Mouse (Mus musculus) brain, embryonic 18.5 days (tissue): ENCODE measurements around the gene Hoxd8.

Experiments used
- DNase-seq: peaks from one replicate; pipeline ENCODE4 v3.0.0-alpha.2; 2012; ENCODE audit warnings: low read depth, low spot score

The Hoxd8 gene

DNA sequence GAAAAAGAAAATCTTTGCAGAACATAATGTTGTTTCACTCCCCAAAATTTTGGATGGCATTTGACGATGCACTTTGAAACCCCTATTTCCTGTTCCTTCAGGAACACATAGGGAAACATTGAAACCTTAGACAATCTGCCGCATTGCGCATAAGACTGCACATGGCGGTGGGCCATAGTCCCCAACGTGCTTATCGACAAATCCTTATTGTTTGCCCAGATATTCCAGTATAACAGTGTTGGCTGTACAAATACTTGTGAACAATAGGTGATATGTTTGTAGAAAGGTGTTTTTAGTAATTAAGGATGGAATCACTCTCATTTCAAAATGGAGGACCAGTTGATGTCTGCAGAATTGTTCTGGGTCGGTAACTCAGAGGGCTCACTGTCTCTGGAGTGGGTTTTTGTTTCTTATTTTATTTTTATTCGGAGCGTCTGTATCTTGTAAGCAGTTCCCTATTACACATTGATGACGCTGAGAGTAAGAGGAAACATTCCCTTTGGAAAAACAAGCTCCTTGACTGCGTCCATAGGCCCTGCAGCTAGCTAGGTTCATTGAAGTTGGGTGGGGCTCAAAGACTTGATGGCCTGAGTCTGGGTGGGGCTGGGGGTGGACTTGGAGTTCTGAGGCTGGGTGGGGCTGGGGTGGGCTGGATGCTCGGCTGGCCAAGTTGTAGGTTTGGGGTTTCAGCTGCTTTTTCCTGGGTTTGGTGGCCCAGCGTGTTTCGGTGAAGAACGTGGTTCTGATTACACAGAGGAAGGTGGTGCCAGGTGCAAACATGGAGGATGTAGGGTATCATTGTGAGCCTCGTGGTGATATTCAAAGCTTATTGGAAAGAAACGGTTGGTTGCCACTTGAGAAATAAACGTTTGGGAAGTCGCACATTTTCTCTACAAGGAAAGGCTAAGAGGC is 9.1 kb downstream of the Hoxd8 start:
- DNase-seq, result no peak

- no peak for DNase-seq
Observed at GRCm38 (mm10) chr2:74714156-74714789, 9.9 kb downstream of the Hoxd8 start.

DNA sequence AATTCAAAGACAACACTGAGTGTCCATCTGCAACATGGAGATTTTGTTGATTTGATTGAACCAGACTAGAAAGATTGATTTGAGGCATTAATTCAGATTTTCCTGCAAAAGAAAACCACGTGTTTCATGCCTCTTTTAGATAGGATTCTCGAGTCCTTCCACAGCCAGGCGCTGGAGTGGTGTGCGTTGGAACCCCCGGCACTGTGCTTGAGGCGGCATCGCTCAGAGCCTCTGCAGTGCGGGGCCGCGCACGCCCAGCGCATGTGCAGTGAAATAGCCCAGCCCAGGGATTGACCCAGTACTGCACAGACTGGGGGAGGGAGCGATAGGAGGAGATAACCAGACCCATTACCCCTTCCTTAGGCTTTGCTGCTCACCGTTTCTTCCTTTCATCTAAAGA is 10.5 kb downstream of the Hoxd8 start:
- DNase-seq, result no peak

GRCm38 (mm10) chr2:74715504-74716241 is 11.3 kb downstream of the Hoxd8 start:
- no peak for DNase-seq

GRCm38 (mm10) chr2:74720384-74720783 is 16.0 kb downstream of the Hoxd8 start:
- DNase-seq, result no peak

- no peak for DNase-seq
Observed at GRCm38 (mm10) chr2:74720955-74721491, 16.6 kb downstream of the Hoxd8 start.

- DNase-seq, result no peak
Observed at GRCm38 (mm10) chr2:74721882-74722281, 17.5 kb downstream of the Hoxd8 start.

DNA sequence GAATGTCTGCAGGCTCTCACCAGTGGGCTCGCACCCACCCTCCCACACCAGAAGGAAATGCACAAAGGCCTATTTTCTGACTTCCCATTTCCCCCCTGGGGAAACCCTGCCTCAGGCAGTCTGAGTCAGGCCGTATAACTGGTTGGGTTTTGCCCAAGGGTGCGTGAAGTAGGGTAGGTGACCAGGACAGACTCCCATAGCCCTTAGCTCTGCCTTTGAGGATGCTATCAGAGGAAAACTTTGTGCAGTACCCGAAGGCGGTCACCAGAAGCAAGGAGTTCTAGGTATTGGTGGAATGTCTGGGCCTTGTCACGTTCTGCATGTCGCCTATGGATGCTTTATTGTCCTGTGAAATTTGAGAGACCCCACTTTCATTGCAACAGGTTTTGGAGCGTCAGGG is 18.5 kb downstream of the Hoxd8 start:
- no peak for DNase-seq

GRCm38 (mm10) chr2:74724244-74725015 is 20.0 kb downstream of the Hoxd8 start:
- DNase-seq, result no peak

DNA sequence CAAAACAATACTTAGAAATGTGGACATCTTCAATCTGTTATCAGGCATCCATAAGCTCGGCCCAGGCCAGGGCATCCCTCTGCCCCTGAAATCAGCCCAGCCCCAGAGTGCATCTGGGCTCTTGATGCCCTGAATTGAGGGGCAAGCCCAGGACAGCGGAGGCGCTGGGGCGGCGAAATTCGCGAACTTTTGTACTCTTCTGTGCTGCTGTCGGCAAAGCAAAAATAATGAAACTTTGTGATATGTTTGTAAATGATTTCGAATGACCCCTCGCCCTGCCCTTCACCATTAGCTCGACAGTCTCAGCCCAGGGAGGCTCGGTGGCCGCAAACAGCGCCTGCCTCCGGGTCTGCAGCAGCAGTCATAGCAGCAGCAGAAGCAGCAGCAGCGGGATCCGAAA is 20.8 kb downstream of the Hoxd8 start:
- DNase-seq, result no peak

DNA sequence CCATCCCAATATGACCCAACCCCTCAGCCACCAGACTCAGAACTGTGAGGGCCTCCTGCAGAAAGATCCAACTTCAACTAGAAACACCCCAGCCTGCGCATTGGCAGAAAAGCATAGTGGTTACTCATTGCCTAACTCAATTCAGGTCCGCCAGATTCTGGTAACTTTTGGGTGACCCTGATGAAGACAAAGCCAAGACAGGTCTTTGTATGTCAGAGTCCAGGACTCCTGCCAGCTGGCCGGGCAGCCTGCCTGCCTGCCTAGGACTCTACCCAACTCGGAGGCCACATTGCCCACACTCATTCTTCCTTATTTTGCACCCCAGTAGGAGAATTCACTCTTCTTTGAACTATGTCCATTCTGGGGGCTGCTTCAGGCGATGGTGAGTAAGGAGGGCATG is 22.1 kb downstream of the Hoxd8 start, which contains the start of gene Gm28230:
Gene Gm28230 (plus strand): TSS at position 178 of the 400 bp plus-strand sequence.
- no peak for DNase-seq

- no peak for DNase-seq
Observed at GRCm38 (mm10) chr2:74726973-74727639, 22.7 kb downstream of the Hoxd8 start.

DNA sequence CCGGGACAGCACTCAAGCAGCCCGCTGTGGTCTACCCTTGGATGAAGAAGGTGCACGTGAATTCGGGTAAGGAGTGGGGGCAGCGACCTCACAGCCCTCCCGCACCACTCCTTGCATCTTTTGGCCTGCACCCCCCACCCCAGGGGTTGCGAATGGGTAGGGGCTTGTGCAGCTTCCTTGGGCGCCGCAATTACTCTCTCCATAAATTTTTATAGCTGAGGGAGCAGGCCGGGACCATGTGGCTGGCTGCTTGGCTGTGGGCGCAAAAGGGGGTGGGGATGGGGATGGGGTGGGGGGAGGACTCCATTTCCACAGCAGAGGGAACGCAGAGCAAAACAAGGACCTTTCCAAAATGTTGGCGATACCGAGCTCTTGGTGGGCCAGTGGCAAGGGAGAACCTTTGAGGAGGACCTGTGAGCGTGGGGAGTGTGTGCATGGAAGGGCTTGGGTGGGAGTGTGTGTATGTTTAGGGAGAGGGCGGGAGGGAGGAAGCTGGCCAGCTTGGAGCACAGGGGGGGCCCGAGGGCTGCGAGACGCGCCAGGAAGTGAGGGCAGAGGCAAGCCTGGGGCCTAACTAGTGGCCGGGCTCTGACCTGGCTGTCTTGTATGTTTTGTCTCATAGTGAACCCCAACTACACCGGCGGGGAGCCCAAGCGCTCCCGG is 23.4 kb downstream of the Hoxd8 start:
- no peak for DNase-seq

DNA sequence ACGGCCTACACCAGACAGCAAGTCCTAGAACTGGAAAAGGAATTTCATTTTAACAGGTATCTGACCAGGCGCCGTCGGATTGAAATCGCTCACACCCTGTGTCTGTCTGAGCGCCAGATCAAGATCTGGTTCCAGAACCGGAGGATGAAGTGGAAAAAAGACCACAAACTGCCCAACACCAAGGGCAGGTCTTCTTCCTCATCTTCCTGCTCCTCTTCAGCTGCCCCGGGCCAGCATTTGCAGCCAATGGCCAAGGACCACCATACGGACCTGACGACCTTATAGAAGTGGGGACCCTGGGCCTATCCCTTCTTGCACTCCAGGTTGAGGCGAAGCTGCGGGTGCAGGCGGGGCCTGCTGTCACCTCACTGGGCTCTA is 23.9 kb downstream of the Hoxd8 start:
- no peak for DNase-seq

GRCm38 (mm10) chr2:74730331-74730730 is 25.9 kb downstream of the Hoxd8 start:
- no peak for DNase-seq

- DNase-seq, result no peak
Observed at GRCm38 (mm10) chr2:74731055-74731454, 26.6 kb downstream of the Hoxd8 start.

DNA sequence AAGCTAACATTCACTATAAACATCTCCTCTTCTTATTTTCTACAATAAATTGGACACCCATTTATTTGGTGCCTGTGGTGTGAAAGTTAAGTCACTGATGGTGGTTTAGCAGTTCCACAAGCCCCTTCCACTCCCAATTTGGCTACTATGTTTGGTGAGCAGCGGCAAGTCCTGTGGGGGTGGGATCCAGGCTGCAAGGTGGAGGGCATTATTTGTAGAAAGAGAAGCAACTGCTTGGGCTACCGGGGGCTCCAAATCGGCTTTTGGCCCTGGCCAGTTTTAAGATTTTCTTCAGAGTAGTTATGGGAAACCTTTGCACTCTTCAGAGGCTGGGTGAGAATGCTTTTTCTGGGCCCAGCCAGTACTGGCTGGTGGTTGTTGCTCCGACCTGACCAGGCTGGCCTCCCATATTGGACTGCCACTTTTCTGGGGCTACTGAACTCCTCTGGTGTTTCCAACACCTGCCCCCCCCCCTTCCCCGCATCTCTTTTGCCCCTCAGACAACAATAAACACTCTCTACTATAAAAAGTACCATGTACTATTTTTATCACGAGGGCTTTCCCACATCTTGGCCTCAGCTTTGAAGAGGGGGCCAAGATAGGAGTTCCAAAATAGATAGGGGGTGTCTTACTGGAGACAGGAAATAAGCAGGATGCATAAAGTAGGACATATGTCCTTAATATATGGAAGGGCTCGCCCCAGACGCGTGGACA is 27.5 kb downstream of the Hoxd8 start:
- DNase-seq, result no peak

- no peak for DNase-seq
Observed at GRCm38 (mm10) chr2:74732513-74733316, 28.3 kb downstream of the Hoxd8 start.

- DNase-seq, result no peak
Observed at GRCm38 (mm10) chr2:74733317-74733661, 28.9 kb downstream of the Hoxd8 start.
